Mouse (Mus musculus) intestine, postnatal 0 days (tissue): Measurements from ENCODE around the gene Ufsp1. TPM values are rescaled to one million over a fixed set of nuclear protein-coding genes. Genes with fewer than 3 reads are reported as not detected.

Experiments used
- ATAC-seq: fragments of 200-750 bp; cut with Nextera tagmentation; 2 replicates; pipeline ENCODE4 v1.8.0; 2017; ENCODE audit warnings: mild to moderate bottlenecking, moderate TSS enrichment, moderate library complexity
- H3K27ac ChIP-seq: fragments of 300-500 bp; sonication (generic); 2 replicates; pipeline ENCODE4 v1.5.1; 2014; ENCODE audit warnings: mild to moderate bottlenecking, low read depth, low read length, moderate library complexity
- H3K27me3 ChIP-seq: fragments of 300-500 bp; sonication (generic); replicated peaks from 2 replicates; pipeline ENCODE4 v1.6.1; 2014; ENCODE audit warnings: low read length, mixed read lengths; ENCODE audit not compliant: control insufficient read depth, insufficient read depth
- H3K36me3 ChIP-seq: fragments of 300-500 bp; sonication (generic); 2 replicates; pipeline ENCODE4 v1.6.1; 2014; ENCODE audit warnings: mild to moderate bottlenecking, moderate library complexity; ENCODE audit not compliant: control insufficient read depth, insufficient read depth
- H3K4me1 ChIP-seq: fragments of 300-500 bp; sonication (generic); replicated peaks from 2 replicates; pipeline ENCODE4 v1.6.1; 2014; ENCODE audit warnings: antibody characterized with exemption, low read length, mixed read lengths; ENCODE audit not compliant: control insufficient read depth, insufficient read depth
- H3K4me2 ChIP-seq: fragments of 300-500 bp; sonication (generic); replicated peaks from 2 replicates; pipeline ENCODE4 v1.6.1; 2014; ENCODE audit warnings: low read depth, mild to moderate bottlenecking, moderate library complexity
- H3K4me3 ChIP-seq: fragments of 300-500 bp; sonication (generic); 2 replicates; pipeline ENCODE4 v1.5.1; 2014; ENCODE audit warnings: low read depth, low read length
- H3K9ac ChIP-seq: fragments of 300-500 bp; sonication (generic); 2 replicates; pipeline ENCODE4 v1.6.1; 2014; ENCODE audit warnings: mild to moderate bottlenecking, low read depth, low read length
- H3K9me3 ChIP-seq: fragments of 300-500 bp; sonication (generic); 2 replicates; pipeline ENCODE4 v1.6.1; 2016; ENCODE audit warnings: mixed run types; ENCODE audit not compliant: control insufficient read depth
- CTCF ChIP-seq: sonication (generic); IDR thresholded peaks from 2 replicates; pipeline ENCODE4 v1.5.1; 2016; ENCODE audit warnings: low read depth, mild to moderate bottlenecking, control low read depth, antibody characterized with exemption, moderate library complexity
- whole genome bisulfite sequencing: fragments of 180-500 bp; shearing (Covaris S2); extraction: QIAGEN DNeasy Blood & Tissue Kit; methylation state at CpG from one replicate; pipeline ENCODE4 v1.1.7; 2014; 5-methylcytosine and 5-hydroxymethylcytosine counted together
- polyA plus RNA-seq: library from polyadenylated mRNA; unstranded; fragments of >200 nt; fragmentation: Nextera tagmentation; extraction: Ambion mirVana; gene quantifications from 2 replicates; pipeline ENCODE4 v1.2.1, GENCODE M21; 2015

Gene Ufsp1
- polyA plus RNA-seq, 1 experiment from 2014 or later, result 10.4 TPM

DNA sequence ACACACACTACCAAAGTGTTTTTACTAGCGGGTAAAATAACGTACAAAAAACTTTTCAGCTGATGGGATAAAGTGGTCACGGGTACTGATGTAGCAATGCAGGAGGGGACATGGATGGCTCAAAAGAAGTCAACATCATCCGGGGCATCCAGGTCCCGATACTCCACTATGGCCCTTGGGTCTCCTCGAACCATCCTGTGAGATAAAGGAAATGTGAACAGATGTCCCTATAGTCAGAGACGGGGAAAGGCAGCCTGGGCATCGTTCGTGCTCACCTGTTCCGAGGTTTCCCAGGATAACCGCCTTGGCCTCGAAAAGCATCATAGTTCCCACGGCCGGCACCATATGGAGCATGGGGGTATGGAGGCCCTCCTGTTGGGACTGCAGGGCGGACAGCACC lies 1.3 kb downstream of the Ufsp1 start:
- Histone ChIP-seq H3K4me1 (peaks cover 2% of the 10 kb centered on the region; the same call in 1 of the 2 replicates), H3K9ac (no peak overlapping the region), H3K36me3 (peaks cover 57% of the 10 kb centered on the region), H3K4me2 (peak overlapping the region; percentile 98; the same call in 1 of the 2 replicates), H3K4me3 (no peak overlapping the region), H3K27ac (no peak overlapping the region), H3K9me3 (no peaks in the 10 kb centered on the region), H3K27me3 (no peaks in the 10 kb centered on the region)
- ATAC-seq, result no peak
- no peak for TF ChIP-seq CTCF
- WGBS, result 90% methylated on average over 15 of the region's 15 CpGs

DNA sequence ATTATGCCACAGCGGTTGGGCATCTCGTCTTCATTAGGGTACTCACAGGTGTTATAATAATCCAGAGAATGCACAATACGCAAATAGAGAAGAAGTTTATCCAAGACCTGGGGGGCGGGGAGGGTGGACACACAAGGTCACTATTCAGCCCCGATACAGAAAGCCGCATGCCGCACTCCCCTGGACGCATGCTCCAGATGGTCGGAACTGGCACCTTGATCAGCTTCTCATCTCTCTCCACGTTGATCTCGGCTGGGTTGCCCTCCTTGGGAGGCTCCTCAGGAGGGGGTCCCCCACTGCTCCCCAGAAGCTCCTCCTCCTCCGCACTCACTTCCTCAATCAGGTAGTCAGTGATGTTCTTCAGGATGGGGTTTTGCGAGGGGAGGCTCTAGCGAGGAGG lies 2.7 kb downstream of the Ufsp1 start:
- no peak for ATAC-seq
- no peak overlapping the region for H3K4me3 ChIP-seq
- peaks cover 2% of the 10 kb centered on the region; the same call in 1 of the 2 replicates for H3K4me1 ChIP-seq
- no peak for TF ChIP-seq CTCF
- no peak overlapping the region for H3K4me2 ChIP-seq
- no peaks in the 10 kb centered on the region for H3K9me3 ChIP-seq
- H3K36me3 ChIP-seq, result peaks cover 71% of the 10 kb centered on the region
- H3K27ac ChIP-seq, result no peak overlapping the region
- WGBS, result 88% methylated on average over 14 of the region's 14 CpGs
- H3K27me3 ChIP-seq, result no peaks in the 10 kb centered on the region
- H3K9ac ChIP-seq, result no peak overlapping the region

DNA sequence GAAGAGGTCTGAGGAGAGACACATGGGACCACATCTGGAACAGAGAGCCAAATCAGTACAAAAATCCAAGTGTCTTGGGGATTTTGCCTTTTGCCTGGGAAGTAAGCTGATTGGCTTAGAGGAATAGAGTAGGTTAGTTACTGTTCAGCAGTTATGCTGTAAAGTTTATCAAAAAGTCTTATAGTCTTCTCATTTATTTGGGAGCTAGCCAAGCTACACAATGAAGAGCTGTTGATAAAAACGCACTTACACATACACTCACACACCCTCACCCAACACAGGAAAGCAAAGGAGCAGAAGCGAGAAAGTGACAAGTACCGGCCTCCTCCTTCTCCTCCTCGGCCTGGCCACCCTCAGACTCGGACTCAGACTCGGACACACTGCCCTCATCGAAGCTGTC lies 4.8 kb downstream of the Ufsp1 start:
- WGBS, result 84% methylated on average over 7 of the region's 7 CpGs
- Histone ChIP-seq H3K4me3 (no peak overlapping the region), H3K27ac (no peak overlapping the region), H3K36me3 (peaks cover 91% of the 10 kb centered on the region), H3K9ac (no peak overlapping the region), H3K4me2 (no peak overlapping the region), H3K9me3 (no peaks in the 10 kb centered on the region), H3K4me1 (no peaks in the 10 kb centered on the region; the same call in 1 of the 2 replicates), H3K27me3 (no peaks in the 10 kb centered on the region)
- no peak for ATAC-seq
- no peak for TF ChIP-seq CTCF

DNA sequence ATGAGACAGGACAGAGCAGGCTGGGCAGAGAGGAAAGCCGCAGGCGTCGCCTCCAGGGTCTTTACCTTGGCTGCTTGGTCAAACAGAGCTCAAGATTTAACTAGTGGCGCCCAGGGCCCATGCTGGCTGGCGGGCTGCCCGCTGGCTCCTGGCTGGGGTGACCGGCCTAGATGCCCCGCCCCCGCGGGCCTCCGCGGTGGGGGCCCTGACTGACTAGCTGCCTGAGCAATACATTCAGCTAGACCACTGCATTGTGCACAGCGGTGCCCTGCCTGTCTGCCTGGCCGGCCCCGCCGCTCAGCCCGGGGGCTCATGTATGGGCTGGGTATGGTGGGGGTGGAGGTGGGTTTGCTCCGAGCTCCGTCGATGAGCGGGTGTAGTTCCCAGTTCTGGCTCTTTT lies 6.8 kb downstream of the Ufsp1 start:
- H3K4me1 ChIP-seq, result peaks cover 1% of the 10 kb centered on the region; the same call in 1 of the 2 replicates
- TF ChIP-seq CTCF, result no peak
- H3K27ac ChIP-seq, result no peak overlapping the region
- no peak overlapping the region for H3K9ac ChIP-seq
- ATAC-seq, result no peak
- H3K4me3 ChIP-seq, result no peak overlapping the region
- peaks cover 79% of the 10 kb centered on the region for H3K36me3 ChIP-seq
- no peaks in the 10 kb centered on the region for H3K27me3 ChIP-seq
- no peaks in the 10 kb centered on the region for H3K9me3 ChIP-seq
- 71% methylated on average over 21 of the region's 21 CpGs for WGBS
- H3K4me2 ChIP-seq, result no peak overlapping the region

DNA sequence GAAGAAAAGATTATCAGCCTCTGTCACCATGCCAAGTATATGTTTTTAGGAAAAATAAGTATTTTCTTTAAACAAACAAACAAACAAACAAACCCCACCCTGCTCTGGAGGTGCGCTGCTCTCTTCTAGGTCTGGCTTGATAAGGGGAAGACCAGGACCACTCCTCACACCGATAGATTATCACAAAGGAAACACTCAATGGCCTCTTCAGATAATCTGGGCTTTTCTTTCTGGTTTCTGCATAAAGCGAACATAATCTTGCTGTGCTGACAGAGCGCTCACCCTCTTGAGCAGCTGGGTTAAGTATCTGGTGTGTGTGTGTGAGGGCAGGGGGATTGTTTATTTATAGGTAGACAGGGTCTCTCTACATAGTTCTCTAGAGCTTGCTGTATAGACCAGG lies 9.2 kb downstream of the Ufsp1 start:
- TF ChIP-seq CTCF, result no peak
- Histone ChIP-seq H3K27me3 (no peaks in the 10 kb centered on the region), H3K36me3 (peaks cover 58% of the 10 kb centered on the region), H3K4me2 (no peak overlapping the region), H3K27ac (no peak overlapping the region), H3K9ac (no peak overlapping the region), H3K4me3 (no peak overlapping the region), H3K4me1 (peaks cover 3% of the 10 kb centered on the region; the same call in 1 of the 2 replicates), H3K9me3 (no peaks in the 10 kb centered on the region)
- 78% methylated on average over 4 of the region's 4 CpGs for WGBS
- ATAC-seq, result no peak

DNA sequence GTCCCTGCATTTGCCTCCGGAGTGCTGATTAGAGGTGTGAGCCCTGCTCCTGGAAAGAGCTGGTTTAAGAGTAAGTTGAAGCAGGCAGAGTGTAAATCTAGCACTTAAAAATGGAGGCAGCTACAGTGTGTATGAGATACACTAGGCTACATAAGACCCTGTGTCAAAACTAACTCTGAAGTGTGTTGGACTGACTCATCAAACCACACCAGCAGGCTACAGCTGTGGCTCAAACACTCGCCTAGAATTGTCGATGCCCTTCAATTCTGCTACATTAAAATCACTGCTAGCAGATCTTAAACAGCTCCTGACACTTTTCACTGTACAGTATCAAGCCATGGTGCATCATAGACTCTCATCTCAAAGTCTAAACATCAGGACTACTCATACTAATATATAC lies 9.7 kb downstream of the Ufsp1 start:
- TF ChIP-seq CTCF, result no peak
- no peak for ATAC-seq
- Histone ChIP-seq H3K27me3 (no peaks in the 10 kb centered on the region), H3K9ac (no peak overlapping the region), H3K4me3 (no peak overlapping the region), H3K4me2 (no peak overlapping the region), H3K9me3 (no peaks in the 10 kb centered on the region), H3K36me3 (peaks cover 58% of the 10 kb centered on the region), H3K27ac (no peak overlapping the region), H3K4me1 (peaks cover 3% of the 10 kb centered on the region; the same call in 1 of the 2 replicates)
- WGBS, result 59% methylated on average over 3 of the region's 3 CpGs

DNA sequence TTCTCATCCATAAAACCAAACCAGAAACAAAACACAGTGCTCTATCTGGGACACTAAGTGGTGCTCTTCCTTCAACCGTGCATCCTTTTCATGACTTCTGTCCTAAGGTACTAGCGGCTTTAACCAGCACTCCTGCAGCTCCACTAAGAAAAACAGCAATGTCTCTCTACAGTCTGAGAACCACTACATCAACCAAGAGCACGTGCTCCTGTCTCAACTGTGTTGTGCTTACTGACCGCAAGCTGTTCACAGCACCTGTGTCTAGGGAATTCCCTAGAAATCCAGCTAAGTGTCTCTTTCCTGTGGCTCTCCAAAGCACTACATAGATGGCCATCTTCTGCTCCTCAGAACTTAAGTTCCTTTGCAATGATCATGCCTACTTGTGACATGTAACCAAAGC lies 10.4 kb downstream of the Ufsp1 start:
- H3K9ac ChIP-seq, result no peak overlapping the region
- H3K27ac ChIP-seq, result no peak overlapping the region
- no peak for ATAC-seq
- peaks cover 3% of the 10 kb centered on the region; the same call in 1 of the 2 replicates for H3K4me1 ChIP-seq
- H3K27me3 ChIP-seq, result no peaks in the 10 kb centered on the region
- H3K9me3 ChIP-seq, result no peaks in the 10 kb centered on the region
- no peak for TF ChIP-seq CTCF
- WGBS, result 48% methylated on average over 4 of the region's 4 CpGs
- no peak overlapping the region for H3K4me3 ChIP-seq
- peak overlapping the region; percentile 74; the same call in 1 of the 2 replicates for H3K4me2 ChIP-seq
- peaks cover 58% of the 10 kb centered on the region for H3K36me3 ChIP-seq
